ENCODE assay signal across 9 mouse cellular contexts in the genomic region with DNA sequence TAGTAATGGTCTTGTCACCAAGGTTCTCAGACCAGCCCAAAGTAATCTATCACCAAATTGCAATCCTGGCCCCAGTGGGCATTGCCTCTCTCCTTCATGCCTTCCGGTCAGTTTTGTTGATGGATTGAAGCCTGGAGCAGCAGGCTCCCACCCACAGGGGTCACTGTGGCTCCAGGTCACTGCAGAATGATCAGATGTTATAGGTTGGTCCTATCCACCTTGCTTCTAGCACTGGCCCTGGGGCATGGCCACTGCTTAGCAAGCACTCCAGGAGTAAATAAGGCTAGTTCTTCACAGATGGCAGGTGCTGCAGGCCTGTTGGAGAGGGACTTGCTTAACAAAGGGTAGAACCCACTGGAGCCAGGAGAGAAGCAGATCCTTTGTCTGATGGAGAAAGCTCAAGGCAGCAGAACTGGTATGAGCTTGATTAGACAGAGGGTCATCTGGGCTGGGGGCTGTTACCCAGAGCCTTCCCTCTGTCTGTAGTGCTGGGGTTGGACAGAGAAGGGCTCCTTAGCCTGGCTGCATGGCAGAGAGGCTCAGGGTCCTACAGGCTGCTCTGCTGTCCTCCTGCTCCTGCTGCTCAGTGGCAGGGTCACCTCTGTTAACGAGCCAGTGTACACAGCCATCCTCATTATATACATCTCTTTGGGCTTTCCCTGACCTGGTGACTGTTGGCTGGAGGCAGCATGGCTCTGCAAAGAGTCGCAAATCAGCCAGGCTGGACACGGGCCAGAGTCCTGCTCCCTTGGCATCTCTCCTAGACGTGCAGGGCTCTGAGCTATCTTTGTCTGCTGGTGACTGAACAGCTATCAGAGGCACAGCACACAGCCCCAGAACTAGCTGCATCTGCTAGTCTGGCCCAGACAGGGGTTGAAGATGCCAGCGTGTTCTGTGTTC. TPM values are rescaled to one million over a fixed set of nuclear protein-coding genes. Genes with fewer than 3 reads are reported as not detected.
DNase-seq lines count a peak whose midpoint lies in the region; ATAC-seq lines count a peak whose summit lies in the region.
"Had no signal": no experiment of that assay in that cellular context is flagged by ENCODE, and none has a peak within 500 bp of the region (broad histone marks: within the 10 kb centered on the region; RNA-seq: fewer than 3 reads in every experiment).

No protein-coding gene starts in this region.

- WGBS in hindbrain, embryonic 13.5 days: 55% methylated on average over 6 of the region's 6 CpGs
- WGBS in stomach, embryonic 16.5 days: 44% methylated on average over 6 of the region's 6 CpGs

- peak overlapping the region; percentile 6; the same call in 1 of the 2 replicates for H3K27ac ChIP-seq in hindbrain, embryonic 13.5 days
- H3K27ac ChIP-seq in stomach, embryonic 16.5 days (ENCODE audit: low read length): no peak overlapping the region
- H3K27ac ChIP-seq: embryonic facial prominence, embryonic 12.5 days had no signal

- DNase-seq in adrenal gland, adult 2 months: peak; percentile 92
- peak; percentile 98 to 99 for DNase-seq in cerebellum, postnatal 10 days
- peak; percentile 27 to 53 for DNase-seq in gastrocnemius, adult 8-10 months (ENCODE audit: low spot score in 2 of 2)
- DNase-seq in layer of hippocampus, postnatal 10 days (ENCODE audit: low spot score in 2 of 2): peak; percentile 87 to 89
- DNase-seq in T-cell, adult 2 months (ENCODE audit: low spot score): no peak

- H3K4me3 ChIP-seq in hindbrain, embryonic 13.5 days: no peak overlapping the region
- H3K4me3 ChIP-seq in stomach, embryonic 16.5 days (replicated peaks; ENCODE audit: low read length): no peak overlapping the region
- H3K4me3 ChIP-seq: embryonic facial prominence, embryonic 12.5 days had no signal

- no peak overlapping the region for H3K9ac ChIP-seq in hindbrain, embryonic 13.5 days
- no peak overlapping the region for H3K9ac ChIP-seq in stomach, embryonic 16.5 days (ENCODE audit: low read length)
- H3K9ac ChIP-seq: embryonic facial prominence, embryonic 12.5 days had no signal

- H3K4me1 ChIP-seq in hindbrain, embryonic 13.5 days (replicated peaks): peaks cover 12% of the 10 kb centered on the region
- H3K4me1 ChIP-seq in stomach, embryonic 16.5 days (ENCODE audit: control insufficient read depth, insufficient read depth, low read length): no peaks in the 10 kb centered on the region
- H3K4me1 ChIP-seq: embryonic facial prominence, embryonic 12.5 days had no signal

- H3K27me3 ChIP-seq in hindbrain, embryonic 13.5 days: no peaks in the 10 kb centered on the region
- no peaks in the 10 kb centered on the region for H3K27me3 ChIP-seq in stomach, embryonic 16.5 days (ENCODE audit: control insufficient read depth, insufficient read depth, low read length)
- H3K27me3 ChIP-seq: embryonic facial prominence, embryonic 12.5 days had no signal

- no peaks in the 10 kb centered on the region for H3K9me3 ChIP-seq in hindbrain, embryonic 13.5 days
- H3K9me3 ChIP-seq in stomach, embryonic 16.5 days (replicated peaks; ENCODE audit: control insufficient read depth, low read length): peaks cover 5% of the 10 kb centered on the region; the same call in 1 of the 2 replicates
- H3K9me3 ChIP-seq: embryonic facial prominence, embryonic 12.5 days had no signal

- peak; percentile 75 for ATAC-seq in hindbrain, embryonic 13.5 days (ENCODE audit: low FRiP score)
- ATAC-seq in megakaryocyte progenitor cell, adult 5-6 weeks (replicated peaks; ENCODE audit: poor library complexity): peak; percentile 81
- peak; percentile 57; the same call in 1 of the 2 replicates for ATAC-seq in stomach, embryonic 16.5 days (ENCODE audit: insufficient read depth, low FRiP score)

- no peak overlapping the region for H3K4me2 ChIP-seq in hindbrain, embryonic 13.5 days
- H3K4me2 ChIP-seq in stomach, embryonic 16.5 days (ENCODE audit: low read depth, low read length): no peak overlapping the region
- H3K4me2 ChIP-seq: embryonic facial prominence, embryonic 12.5 days had no signal

- no peaks in the 10 kb centered on the region for H3K36me3 ChIP-seq in hindbrain, embryonic 13.5 days
- H3K36me3 ChIP-seq in stomach, embryonic 16.5 days (ENCODE audit: control insufficient read depth, insufficient read depth, low read length): no peaks in the 10 kb centered on the region
- H3K36me3 ChIP-seq: embryonic facial prominence, embryonic 12.5 days had no signal

RNA-seq across cellular contexts. Expression of gene Cnih3, which starts 41.1 kb away (rescaled TPM):
- total RNA-seq in adrenal gland, adult 2 months (2021): not detected
- polyA plus RNA-seq in adrenal gland, adult 2 months (2012; rRNA removed): 0.03 TPM in 1 of 2 replicates, not detected in the other
- total RNA-seq in gastrocnemius, adult 8-10 months (2022): not detected
- polyA plus RNA-seq in hindbrain, embryonic 13.5 days (2015; fragmentation: Nextera tagmentation; extraction: Ambion mirVana): 6.8 and 8.8 TPM in 2 replicates
- total RNA-seq in layer of hippocampus, postnatal 10 days (2021): 10 to 100 TPM; 48.3 to 56.1 TPM
- not detected in 2 replicates for total RNA-seq in megakaryocyte progenitor cell, adult 5-6 weeks (2015)
- not detected in 2 replicates for total RNA-seq in megakaryocyte progenitor cell, adult 5-6 weeks (2017)
- 0.17 and 0.44 TPM in 2 replicates for polyA plus RNA-seq in stomach, embryonic 16.5 days (2015; fragmentation: Nextera tagmentation; extraction: Ambion mirVana)

Comparison
In these comparisons a context has a peak if more than half of its experiments do, and no peak if none do; other contexts are left out.
1. RNA of gene Cnih3, which starts 41.1 kb away (total RNA-seq): 48.3 to 56.1 TPM in layer of hippocampus, postnatal 10 days; not detected in adrenal gland, adult 2 months, not detected in gastrocnemius, adult 8-10 months and not detected in megakaryocyte progenitor cell, adult 5-6 weeks; every median in the first group is over 10 times any median in the second.
2. Peak in every context shown above with its lines, with median percentiles within 50 percentile points of each other: ATAC-seq.